Mouse (Mus musculus) spleen, adult 2 months (tissue): ENCODE results near the gene Bid.

Experiments
- CTCF ChIP-seq: fragments of 200-500 bp; IDR thresholded peaks from 2 replicates; pipeline ENCODE4 v1.5.1; 2011; ENCODE audit warnings: mild to moderate bottlenecking, inconsistent platforms; ENCODE audit not compliant: insufficient read depth, insufficient read length, insufficient replicate concordance; ENCODE audit errors: extremely low read depth
- POLR2A ChIP-seq: fragments of 200-500 bp; IDR thresholded peaks from 2 replicates; pipeline ENCODE4 v1.6.1; 2011; ENCODE audit warnings: low read depth, low read length, inconsistent platforms

- TF ChIP-seq CTCF (no peak), POLR2A (no peak)
These were observed 28.9 kb upstream of the Bid start for GRCm38 (mm10) chr6:120945510-120945909.
